Mouse (Mus musculus) right cerebral cortex, adult 18-20 months (tissue): ENCODE results near the gene Rita1.

Source experiments
- DNase-seq: peaks from one replicate; pipeline ENCODE4 v3.0.0; 2022; ENCODE audit warnings: mixed read lengths

Gene Rita1

GRCm38 (mm10) chr5:120612442-120612821 is at the start of gene Rita1, which contains the start of gene Ddx54:
Rita1 (minus strand) TSS chr5:120612589.
Ddx54 (plus strand) TSS chr5:120612739.
- peak; percentile 97 for DNase-seq

DNA sequence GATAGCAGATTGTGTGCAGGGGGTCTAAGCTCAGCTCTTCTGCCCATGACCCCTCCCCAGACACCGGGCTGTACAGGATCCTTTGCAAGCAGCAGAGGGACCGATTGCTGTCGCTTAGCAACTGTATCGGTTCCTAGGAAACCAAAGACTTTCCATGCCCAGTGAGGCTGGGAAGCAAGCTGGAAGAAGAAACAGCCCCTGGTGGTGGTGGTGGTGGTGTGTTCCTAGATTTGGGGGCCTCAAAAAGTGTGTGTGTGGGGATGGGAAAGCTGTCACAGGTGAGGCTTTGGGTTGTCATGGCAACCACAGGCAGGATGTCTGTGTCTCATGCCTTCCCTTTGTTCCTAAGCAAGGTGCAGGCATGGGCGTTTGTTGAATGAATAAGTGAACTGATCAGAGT is 48.4 kb upstream of the Rita1 start:
- no peak for DNase-seq

GRCm38 (mm10) chr5:120656281-120656751 is 43.9 kb upstream of the Rita1 start:
- DNase-seq = peak; percentile 83

DNA sequence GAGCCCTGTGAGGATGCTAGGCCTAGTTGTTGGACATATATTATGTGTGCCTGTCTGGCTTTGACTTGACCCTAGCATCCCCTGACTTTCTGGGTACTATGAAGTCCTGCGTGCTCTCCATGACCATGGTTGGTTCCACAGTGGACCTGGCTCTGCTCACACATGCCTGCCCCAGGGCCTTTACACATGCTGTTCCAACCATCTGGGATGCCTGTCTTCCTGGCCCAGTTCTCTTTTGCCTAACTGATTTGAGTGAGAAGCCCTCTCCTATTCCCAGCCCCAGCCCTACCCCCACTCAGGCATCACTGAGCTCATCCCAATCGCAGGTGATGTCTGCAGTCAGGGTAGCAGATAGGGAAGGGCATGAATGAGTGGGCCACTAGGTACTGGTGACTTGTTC is 41.5 kb upstream of the Rita1 start:
- no peak for DNase-seq

DNA sequence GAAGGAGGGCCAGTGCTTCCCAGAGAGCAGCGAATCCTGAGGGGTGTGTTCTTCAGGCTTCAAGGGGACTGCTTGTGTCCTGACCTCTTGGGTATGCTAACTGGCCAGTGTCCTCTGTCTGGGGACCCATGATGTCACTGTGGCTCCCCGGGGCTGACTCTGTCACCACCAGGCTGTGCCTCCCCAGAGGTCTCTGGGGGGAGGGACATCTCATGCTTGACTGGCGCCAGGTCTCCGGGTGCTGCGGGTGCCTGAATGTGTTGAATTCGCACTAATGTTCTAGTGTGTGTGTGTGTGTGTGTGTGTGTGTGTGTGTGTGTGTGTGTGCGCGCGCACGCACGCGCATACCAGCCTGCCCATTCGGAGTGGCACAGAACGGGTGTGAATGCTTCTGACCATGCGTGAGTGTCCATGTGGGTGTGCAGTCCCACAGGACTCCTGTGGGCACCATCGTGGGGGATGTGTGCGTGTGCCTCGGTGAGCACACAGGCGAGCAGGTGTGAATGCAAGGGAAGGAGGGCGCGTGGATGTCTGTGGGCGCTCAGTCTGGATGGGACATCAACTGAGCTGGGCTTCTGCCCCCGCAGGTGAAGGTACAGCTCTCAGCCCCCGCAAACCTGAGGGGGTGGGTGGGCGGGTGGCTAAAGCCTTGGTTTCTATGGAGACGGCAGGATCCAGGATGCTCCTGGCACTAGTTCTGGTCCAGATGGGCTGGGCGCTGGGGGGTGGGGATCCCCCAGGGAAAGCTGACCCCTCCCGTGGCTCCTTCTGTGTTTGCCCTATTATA is 40.7 kb upstream of the Rita1 start:
- peak; percentile 48 for DNase-seq

- DNase-seq = no peak
Measured at GRCm38 (mm10) chr5:120651230-120651629, 38.8 kb upstream of the Rita1 start.

GRCm38 (mm10) chr5:120649938-120650337 is 37.5 kb upstream of the Rita1 start:
- no peak for DNase-seq

DNA sequence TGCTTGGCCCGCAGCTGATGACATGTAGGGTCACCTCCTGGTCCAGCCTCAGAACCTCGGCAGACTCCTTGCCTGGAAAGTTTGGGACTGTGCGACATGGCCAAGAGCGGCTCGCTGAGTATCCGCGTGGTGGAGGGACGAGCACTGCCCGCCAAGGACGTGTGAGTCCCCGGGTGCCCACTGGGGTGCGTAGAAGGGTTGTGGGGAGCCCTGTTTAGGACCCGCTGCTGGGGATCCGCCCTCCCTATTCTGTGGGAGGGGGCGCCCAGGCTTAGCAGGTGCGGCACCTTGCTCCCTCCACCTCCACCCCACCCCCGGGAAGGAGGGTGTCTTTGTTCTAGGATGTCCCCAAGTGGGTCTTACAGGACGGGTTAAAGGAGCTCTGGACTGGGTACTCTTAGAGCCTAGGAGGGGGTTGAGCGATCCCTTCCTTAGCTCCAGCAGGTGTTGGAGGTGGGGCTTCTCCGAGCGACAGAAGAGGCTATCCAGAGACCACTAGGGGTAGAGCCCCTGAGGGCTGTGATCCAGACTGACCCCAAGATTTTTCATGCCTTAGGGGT is 37.1 kb upstream of the Rita1 start:
- DNase-seq = no peak

- DNase-seq = peak; percentile 82
Measured at GRCm38 (mm10) chr5:120648569-120649373, 36.4 kb upstream of the Rita1 start, which contains the start of gene Rasal1. Rasal1 (plus strand) TSS chr5:120648812.

- peak; percentile 54 for DNase-seq
Measured at GRCm38 (mm10) chr5:120647814-120648491, 35.6 kb upstream of the Rita1 start.

- DNase-seq = no peak
Measured at GRCm38 (mm10) chr5:120647361-120647760, 35.0 kb upstream of the Rita1 start.

DNA sequence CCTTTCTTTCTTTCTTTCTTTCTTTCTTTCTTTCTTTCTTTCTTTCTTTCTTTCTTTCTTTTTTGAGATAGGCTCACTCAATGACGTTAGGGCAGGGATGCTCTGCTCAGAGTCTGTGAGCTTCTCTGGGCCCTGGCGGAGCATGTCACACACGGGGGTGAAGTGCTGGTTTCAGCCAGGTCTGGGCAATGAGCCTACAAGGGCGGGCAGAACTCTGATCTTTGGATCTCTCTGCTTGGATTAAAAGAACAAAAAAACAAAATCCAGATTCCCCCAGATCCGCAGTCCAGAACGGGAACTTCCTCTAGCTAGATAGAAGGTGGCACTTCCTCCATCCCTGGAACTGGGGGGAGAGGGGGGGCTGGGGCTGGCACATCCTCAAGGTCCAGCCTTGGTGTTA is 33.5 kb upstream of the Rita1 start:
- no peak for DNase-seq

DNA sequence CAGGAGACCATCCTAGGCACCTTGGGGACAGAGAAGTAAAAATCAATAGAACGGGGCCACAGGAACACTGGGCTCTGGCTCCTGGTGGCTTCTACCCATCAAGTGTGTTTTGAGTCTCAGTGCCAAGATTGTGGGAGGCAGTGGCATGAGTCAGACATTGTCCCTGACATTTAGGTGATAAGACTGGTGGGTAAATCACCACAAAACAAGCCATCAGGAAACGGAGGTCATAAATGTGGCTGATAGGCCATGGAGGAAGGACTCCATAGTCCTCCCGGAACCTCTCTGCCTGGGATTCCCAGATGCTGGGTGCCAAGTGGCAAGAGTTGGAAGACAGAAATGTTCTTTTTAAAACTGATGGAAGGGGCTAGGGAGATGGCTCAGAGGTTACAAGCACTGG is 31.8 kb upstream of the Rita1 start:
- no peak for DNase-seq

DNA sequence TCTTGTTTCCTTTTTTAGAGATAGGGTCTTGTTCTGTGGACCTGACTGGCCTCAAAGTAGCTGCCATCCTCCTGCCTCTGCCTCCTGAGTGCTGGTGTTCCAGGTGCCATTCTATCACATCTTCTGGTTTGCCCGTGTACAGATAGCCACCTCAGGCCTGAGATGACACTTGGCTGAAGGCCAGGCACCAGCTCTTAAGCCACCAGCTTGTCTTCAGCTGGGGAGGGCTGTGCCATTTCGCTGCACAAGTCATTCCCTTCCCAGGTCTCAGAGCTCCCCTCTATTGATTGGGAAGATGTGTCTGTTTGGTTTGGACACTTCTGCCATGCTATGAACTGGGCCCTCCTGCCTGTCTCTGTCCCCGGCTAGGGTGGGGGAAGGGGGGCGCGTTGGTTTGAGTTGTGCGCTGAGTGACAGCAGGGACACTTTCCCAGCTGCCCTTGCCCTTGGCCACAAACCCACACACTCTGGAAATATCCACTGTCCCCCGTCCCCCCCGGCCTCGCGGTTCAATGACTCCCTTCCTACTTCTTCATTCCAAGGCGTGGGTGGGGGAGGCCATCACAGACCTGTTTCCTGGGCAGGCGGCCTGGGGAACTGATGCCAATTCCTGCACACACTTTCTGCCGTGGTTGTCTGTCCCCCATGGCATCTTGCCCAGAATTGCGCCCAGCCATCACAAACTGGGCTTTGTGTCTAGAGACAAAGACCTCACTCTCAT is 31.1 kb upstream of the Rita1 start:
- no peak for DNase-seq

DNA sequence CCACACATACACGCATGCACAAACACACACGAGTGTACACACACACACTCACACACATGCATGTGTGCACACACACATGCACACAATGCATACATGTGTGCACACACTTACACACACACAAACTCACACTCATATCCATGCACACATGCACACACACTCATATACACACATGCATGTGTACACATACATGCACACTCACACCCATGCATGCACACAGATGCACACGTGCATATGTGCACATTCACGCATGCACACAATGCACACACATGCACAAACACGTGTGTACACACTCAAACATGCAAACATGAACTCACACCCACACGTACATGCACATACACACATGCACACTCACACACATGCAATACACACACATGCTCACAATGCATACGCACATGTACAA is 27.7 kb upstream of the Rita1 start:
- DNase-seq = no peak

GRCm38 (mm10) chr5:120635633-120636032 is 23.2 kb upstream of the Rita1 start:
- DNase-seq = no peak

GRCm38 (mm10) chr5:120634860-120635259 is 22.5 kb upstream of the Rita1 start:
- no peak for DNase-seq

- no peak for DNase-seq
Measured at GRCm38 (mm10) chr5:120634131-120634530, 21.7 kb upstream of the Rita1 start, which contains the start of gene Cfap73. Cfap73 (minus strand) TSS chr5:120634235.

DNA sequence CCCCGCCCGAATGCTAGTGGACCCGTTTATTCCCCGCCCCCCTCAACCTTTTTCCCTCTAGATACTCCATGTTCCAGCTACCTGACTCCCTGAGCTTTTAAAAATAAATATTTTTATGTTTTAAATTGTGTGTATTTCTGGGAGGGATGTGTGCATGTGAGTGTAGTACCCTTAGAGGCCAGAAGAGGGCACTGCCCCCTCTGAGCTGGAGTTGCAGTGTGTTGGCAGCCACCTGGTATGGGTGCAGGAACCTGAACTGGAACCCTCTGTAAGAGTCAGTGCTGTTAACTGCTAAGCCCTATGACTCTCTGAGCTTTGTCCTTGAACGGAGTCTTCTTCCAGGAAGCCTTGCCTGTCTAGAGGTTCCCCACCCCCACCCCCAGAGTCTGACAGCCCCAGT is 19.5 kb upstream of the Rita1 start:
- no peak for DNase-seq

GRCm38 (mm10) chr5:120631128-120631527 is 18.7 kb upstream of the Rita1 start:
- DNase-seq = no peak

- peak; percentile 4 for DNase-seq
Measured at GRCm38 (mm10) chr5:120628624-120629023, 16.2 kb upstream of the Rita1 start.
